Mouse (Mus musculus) cerebellum, adult 2 months (tissue): ENCODE measurements around the gene Slc25a38. TPM values are rescaled to one million over a fixed set of nuclear protein-coding genes. Genes with fewer than 3 reads are reported as not detected.
A peak's percentile ranks its signal among the peaks of the same experiment; 100 is the strongest.

Source experiments
- DNase-seq, 2 experiments: peaks; one replicate each; pipeline ENCODE4 v3.0.0; 2021
- H3K27ac ChIP-seq: fragments of 200-500 bp; 2 replicates; pipeline ENCODE4 v1.5.1; 2012; ENCODE audit warnings: low read length, control low read depth, inconsistent platforms; ENCODE audit not compliant: insufficient read depth
- H3K27me3 ChIP-seq: fragments of 200-500 bp; 2 replicates; pipeline ENCODE4 v1.6.1; 2012; ENCODE audit warnings: inconsistent platforms, mild to moderate bottlenecking, low read length, moderate library complexity; ENCODE audit not compliant: control insufficient read depth, insufficient read depth
- H3K4me1 ChIP-seq: fragments of 200-500 bp; 2 replicates; pipeline ENCODE4 v1.6.1; 2011; ENCODE audit warnings: low read length; ENCODE audit not compliant: control insufficient read depth, insufficient read depth
- H3K4me3 ChIP-seq: fragments of 200-500 bp; replicated peaks from 2 replicates; pipeline ENCODE3; 2011; ENCODE audit warnings: mild to moderate bottlenecking, low read depth, low read length, control low read depth; ENCODE audit not compliant: insufficient read depth
- CTCF ChIP-seq: fragments of 200-500 bp; IDR thresholded peaks from 2 replicates; pipeline ENCODE4 v1.5.1; 2011; ENCODE audit warnings: low read depth, mild to moderate bottlenecking, control low read depth, low read length, moderate library complexity, borderline replicate concordance; ENCODE audit not compliant: insufficient read depth
- POLR2A ChIP-seq: fragments of 200-500 bp; IDR thresholded peaks from 2 replicates; pipeline ENCODE4 v1.6.1; 2011; ENCODE audit warnings: low read length, control low read depth, borderline replicate concordance; ENCODE audit not compliant: insufficient read depth
- WGBS: fragments of 180-500 bp; shearing (Covaris S2); methylation state at CpG from one replicate; pipeline ENCODE4 v1.1.7; 2018; 5-methylcytosine and 5-hydroxymethylcytosine counted together
- polyA plus RNA-seq: library from polyadenylated mRNA; depleted of rRNA; stranded (reverse); fragments of >200 nt; gene quantifications from 2 replicates; pipeline ENCODE4 v1.2.3, GENCODE M21; 2012

Gene Slc25a38
- polyA plus RNA-seq, 1 experiment = 30.5 TPM

DNA sequence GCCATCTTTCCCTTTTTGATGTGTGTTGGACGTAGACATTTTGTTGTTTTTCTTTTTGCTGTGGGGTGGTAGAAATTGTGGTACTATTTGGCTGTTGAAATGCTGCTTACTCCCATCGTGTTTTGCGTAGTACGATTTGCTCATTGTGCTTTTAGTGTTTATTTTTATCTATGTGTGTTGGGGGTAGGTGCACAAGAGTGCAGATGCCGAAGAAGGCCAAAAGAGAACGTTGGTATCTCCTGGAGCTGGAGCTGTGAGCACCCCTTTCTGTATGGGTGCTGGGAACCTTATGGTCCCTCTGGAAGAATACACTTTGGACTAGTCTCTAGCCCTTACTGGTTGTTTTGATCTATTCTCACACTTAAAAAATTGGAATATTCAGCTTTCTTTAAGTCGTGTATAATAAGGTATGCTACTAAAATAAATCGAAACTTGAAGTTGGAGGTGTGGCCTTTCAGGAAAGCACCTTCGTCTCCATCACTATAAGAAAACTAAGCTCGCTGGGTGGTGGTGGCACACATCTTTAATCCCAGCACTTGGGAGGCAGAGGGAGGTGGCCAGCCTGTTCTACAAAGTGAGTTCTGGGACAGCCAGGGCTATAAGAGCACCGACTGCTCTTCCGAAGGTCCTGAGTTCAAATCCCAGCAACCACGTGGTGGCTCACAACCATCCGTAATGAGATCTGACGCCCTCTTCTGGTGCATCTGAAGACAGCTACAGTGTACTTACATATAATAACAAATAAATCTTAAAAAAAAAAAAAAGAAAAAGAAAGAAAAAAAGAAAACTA, 1.2 kb downstream of the Slc25a38 start:
- Histone ChIP-seq H3K27me3 (no peaks in the 10 kb centered on the region), H3K4me3 (peak overlapping the region; percentile 93), H3K27ac (no peak overlapping the region; the same call in 1 of the 2 replicates), H3K4me1 (peaks cover 16% of the 10 kb centered on the region)
- DNase-seq = no peak
- 68% methylated on average over 15 of the region's 15 CpGs for WGBS
- TF ChIP-seq POLR2A (no peak), CTCF (no peak)

DNA sequence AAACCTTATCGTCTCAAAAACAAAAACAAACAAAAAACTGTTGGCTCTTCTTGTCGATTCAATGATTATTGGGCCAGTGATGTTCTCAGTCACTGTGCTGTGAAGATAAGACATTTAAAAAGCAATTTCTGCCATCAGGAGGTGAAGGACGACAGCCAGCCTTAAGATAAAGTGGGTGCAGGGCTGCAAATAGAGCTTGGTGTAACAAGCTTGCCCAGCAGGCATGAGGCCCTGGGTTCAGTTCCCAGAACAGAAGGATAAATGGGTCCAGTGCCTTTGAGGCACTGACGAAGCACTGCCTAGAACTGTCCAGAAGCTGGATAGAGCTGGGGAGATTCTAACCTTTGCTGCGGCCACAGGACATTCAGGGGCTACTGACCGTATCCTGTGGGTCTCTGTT, 2.3 kb downstream of the Slc25a38 start:
- H3K27me3 ChIP-seq = no peaks in the 10 kb centered on the region
- peaks cover 16% of the 10 kb centered on the region for H3K4me1 ChIP-seq
- H3K4me3 ChIP-seq = no peak overlapping the region
- WGBS = 92% methylated on average over 6 of the region's 6 CpGs
- no peak overlapping the region for H3K27ac ChIP-seq
- DNase-seq = no peak
- TF ChIP-seq CTCF (no peak), POLR2A (no peak)

- no peaks in the 10 kb centered on the region for H3K27me3 ChIP-seq
- H3K4me3 ChIP-seq = no peak overlapping the region
- 91% methylated on average over 7 of the region's 7 CpGs for WGBS
- DNase-seq = no peak
- no peak for TF ChIP-seq POLR2A
- TF ChIP-seq CTCF = no peak
- H3K27ac ChIP-seq = no peak overlapping the region
- H3K4me1 ChIP-seq = peaks cover 16% of the 10 kb centered on the region
Observed at GRCm38 (mm10) chr9:120113456-120113855, 3.3 kb downstream of the Slc25a38 start.

DNA sequence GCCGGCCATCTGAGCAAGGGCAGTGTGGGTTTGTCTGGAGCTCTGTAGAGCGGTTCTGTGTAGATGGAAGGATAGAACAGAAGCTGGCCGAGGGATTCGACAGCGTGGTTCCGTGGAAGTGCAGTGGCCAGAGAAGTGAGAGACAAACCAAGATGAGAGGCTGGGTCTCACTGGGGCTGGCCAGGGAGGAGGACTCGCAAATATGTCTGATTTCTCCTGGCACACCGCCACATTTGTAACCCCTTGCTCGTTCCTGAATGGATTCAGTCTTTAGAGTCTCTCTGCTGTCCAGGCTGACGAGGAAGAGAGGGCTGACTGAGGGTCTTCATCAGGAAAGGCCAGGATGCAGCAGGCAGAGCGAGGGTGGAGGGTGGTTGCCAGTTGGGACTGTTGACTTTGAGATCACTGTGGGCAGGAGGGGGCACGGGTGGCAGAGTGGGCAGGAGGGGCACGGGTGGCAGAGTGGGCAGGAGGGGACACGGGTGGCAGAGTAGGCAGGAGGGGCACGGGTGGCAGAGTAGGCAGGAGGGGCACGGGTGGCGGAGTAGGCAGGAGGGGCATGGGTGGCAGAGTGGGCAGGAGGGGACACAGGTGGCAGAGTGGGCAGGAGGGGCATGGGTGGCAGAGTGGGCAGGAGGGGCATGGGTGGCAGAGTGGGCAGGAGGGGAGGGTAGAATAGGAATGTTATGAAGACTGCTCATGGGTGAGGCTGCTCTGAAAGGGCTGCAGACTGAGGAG, 4.0 kb downstream of the Slc25a38 start:
- no peak for DNase-seq
- H3K4me1 ChIP-seq = peaks cover 16% of the 10 kb centered on the region
- no peaks in the 10 kb centered on the region for H3K27me3 ChIP-seq
- no peak overlapping the region for H3K27ac ChIP-seq
- TF ChIP-seq CTCF (no peak), POLR2A (no peak)
- H3K4me3 ChIP-seq = no peak overlapping the region
- WGBS = 79% methylated on average over 17 of the region's 17 CpGs

GRCm38 (mm10) chr9:120114789-120115151, 4.6 kb downstream of the Slc25a38 start:
- no peaks in the 10 kb centered on the region for H3K27me3 ChIP-seq
- peaks cover 16% of the 10 kb centered on the region for H3K4me1 ChIP-seq
- TF ChIP-seq POLR2A (no peak), CTCF (no peak)
- no peak for DNase-seq
- no peak overlapping the region for H3K4me3 ChIP-seq
- no peak overlapping the region for H3K27ac ChIP-seq
- 86% methylated on average over 2 of the region's 2 CpGs for WGBS

DNA sequence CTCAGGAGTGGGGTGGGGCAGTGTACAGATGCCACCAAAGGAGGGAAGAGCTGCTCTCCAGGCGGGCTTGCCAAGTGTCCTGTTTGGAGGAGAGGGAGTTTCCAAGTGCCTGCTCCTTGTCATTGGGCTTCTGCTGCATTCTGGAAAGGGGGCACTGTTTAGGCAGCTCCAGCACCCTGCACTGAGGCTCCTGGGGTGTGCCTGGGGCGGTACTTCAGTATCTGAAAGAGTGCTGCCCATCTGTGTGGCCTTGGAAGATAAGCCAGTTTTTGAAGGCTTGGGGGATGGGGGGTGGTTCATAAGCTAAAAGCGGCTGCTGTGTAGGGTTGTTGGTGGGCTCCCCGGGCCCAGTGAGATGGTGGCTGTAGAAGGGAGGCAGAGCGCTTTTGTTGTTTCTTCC, 5.4 kb downstream of the Slc25a38 start:
- H3K27me3 ChIP-seq = no peaks in the 10 kb centered on the region
- no peak for DNase-seq
- TF ChIP-seq CTCF (no peak), POLR2A (no peak)
- 64% methylated on average over 5 of the region's 5 CpGs for WGBS
- no peak overlapping the region for H3K4me3 ChIP-seq
- H3K27ac ChIP-seq = no peak overlapping the region
- H3K4me1 ChIP-seq = peaks cover 16% of the 10 kb centered on the region

DNA sequence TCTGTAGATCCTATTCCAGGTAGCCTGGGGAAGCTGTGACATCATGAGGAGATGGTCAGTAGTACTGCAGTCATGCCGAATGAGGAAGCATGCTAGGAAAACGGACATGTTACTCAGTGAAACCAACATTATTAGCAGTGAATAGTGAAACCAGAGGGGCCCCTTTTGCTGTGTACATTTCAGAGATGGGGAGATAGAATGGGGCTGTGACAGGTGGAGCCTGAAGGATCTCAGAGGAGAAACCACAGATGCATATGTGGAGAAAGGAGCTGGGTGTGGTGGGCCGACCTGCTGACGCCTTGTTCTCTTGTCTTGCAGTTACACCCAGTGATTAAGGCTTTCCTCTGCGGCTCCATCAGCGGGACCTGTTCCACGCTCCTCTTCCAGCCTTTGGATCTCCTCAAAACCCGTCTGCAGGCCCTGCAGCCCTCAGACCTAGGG, 6.0 kb downstream of the Slc25a38 start:
- H3K27me3 ChIP-seq = no peaks in the 10 kb centered on the region
- no peak overlapping the region for H3K27ac ChIP-seq
- no peak overlapping the region for H3K4me3 ChIP-seq
- H3K4me1 ChIP-seq = peaks cover 16% of the 10 kb centered on the region
- DNase-seq = peak in 1 of 2 experiments; percentile 29
- TF ChIP-seq POLR2A (no peak), CTCF (no peak)
- WGBS = 77% methylated on average over 8 of the region's 8 CpGs

DNA sequence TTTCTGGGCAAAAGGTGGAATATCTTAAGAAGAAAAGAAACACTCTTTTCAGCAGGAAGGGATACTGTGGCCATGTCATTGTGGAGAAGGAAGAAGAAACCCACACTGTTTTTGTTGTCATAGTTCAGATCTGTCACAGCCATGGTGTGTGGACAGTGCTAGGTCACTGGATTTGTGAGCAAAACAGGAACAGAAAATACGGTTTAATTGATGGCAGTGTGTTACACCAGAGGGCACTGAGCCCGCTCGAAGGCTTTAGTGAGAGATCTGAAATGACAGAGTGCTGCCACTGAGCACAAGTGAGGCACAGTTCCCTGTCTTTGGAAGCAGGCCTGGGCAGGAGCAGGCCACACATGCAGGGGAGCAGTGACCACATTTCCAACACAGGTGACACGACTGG, 8.0 kb downstream of the Slc25a38 start:
- no peak overlapping the region for H3K4me3 ChIP-seq
- no peaks in the 10 kb centered on the region for H3K27me3 ChIP-seq
- no peak overlapping the region for H3K27ac ChIP-seq
- WGBS = 73% methylated on average over 4 of the region's 4 CpGs
- H3K4me1 ChIP-seq = peaks cover 12% of the 10 kb centered on the region
- no peak for DNase-seq
- TF ChIP-seq CTCF = no peak
- no peak for TF ChIP-seq POLR2A
